Mouse (Mus musculus) frontal cortex, postnatal 14 days (tissue): ENCODE data around the gene Sppl3.
"Not testable (repeated sequence)": the region's sequence is repeated elsewhere in the genome, so short reads cannot be mapped to it uniquely, and the experiment has no call there.

Experiments used
- DNase-seq, 2 experiments: peaks; one replicate each; pipeline ENCODE4 v3.0.0; 2022; ENCODE audit warnings: low spot score in 2 of 2

Sppl3 gene

DNA sequence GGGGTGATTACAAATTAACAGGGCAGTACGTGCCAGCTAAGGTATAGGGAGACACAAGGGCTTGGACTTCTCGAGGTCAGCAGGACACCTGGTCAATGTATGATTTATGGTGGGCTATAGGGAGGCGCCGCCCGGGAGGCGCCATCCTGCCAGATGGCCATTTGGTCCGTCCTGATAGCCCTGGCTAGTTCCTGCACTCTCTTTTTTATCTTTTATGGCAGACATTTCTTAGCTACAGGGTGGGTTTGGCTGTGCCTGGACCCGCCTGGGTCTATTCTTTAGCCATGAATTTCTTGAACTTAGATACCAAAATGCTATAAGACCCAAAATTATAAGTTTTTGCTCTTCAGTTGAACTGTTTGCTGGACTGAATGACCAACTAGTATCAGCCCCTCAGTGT lies 62.4 kb downstream of the Sppl3 start:
- not testable (repeated sequence) for DNase-seq

DNA sequence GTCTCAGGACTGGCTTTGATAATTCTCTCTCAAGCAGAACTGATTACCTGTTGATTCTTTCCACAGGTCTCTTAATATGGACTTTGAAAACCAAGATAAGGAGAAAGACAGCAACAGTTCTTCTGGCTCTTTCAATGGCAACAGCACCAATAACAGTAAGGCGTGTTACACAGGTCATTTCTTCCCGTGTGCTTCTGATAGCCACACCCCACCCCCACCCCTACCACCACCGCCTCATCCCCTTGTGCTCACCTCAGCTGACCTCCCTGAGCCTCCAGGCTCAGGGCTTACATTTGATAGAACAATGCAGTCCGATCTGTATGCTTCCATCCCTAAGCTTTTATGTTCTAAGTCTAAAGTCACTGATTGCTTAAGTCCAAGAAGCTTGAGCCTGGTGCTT lies 63.8 kb downstream of the Sppl3 start:
- DNase-seq = no peak

DNA sequence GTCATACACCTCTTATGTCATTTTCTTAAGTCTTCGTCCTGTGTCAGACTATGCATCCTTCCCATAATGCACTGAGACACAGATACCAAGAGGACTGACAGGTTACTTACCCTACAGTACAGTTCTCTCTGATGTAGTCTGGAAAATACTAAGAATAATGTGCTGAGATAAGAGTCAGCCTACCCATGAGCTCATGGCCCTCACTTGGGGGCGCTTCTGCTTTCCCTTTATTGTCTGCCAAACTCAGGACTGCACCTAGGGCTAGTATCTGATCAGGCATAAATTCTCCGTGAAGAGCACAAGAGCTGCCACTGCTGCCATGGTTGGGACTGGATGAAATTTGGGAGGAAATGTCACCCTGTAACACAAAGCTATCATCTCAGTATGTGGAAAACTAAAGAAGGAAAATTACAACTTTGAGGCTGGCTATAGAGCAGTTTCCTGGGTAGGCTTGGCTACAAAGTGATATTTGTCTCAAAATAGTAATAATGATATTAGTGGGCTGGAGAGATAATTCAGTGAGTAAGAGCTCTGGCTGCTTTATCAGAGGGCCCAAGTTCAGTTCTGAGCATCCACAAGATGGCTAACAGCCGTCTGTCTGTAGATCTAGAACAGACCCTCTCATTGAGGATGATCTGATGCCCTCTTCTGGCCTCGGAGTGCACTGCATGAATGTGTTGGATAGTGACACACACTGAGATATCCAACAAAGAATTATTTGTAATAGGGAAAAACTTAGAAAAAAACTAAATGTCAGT lies 65.4 kb downstream of the Sppl3 start:
- peak in 1 of 2 experiments; percentile 59 for DNase-seq

DNA sequence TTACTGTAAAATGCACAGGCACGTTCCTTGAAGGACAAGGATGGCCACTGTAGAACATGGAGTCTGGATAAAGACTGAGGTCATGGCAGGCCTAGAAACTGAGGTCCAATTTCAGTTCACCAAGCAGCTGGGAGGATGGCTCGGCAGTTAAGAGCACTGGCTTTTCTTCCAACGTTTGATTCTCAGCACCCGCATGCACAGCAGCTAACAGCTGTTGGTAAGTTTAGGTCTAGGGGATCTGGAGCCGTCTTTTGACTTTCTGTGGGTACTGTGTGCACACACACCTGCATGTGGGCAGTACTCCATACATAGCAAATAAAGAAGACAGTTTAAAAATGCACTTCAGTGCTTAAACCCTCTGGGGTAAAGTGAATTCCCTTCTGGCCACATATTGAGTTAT lies 70.7 kb downstream of the Sppl3 start:
- no peak for DNase-seq

DNA sequence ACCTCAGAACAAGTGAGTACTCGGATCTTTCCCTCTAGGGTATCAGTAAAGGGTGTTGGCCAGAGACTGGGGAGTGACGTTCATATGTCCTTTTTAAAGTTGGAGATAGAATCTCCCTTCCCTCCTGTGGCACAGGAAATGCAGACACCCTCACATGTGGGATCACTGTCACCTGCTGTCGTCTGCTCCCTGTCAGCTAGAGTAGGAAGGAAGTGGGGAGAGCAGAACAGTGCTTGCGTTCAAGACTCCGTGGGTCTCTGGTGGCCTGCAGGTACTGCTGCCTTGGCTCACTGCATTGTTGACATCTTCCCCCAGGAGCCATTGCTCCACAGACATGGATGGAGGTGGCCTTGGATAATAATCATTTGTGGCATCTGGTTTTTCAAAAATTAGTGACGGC lies 72.6 kb downstream of the Sppl3 start:
- DNase-seq = no peak

DNA sequence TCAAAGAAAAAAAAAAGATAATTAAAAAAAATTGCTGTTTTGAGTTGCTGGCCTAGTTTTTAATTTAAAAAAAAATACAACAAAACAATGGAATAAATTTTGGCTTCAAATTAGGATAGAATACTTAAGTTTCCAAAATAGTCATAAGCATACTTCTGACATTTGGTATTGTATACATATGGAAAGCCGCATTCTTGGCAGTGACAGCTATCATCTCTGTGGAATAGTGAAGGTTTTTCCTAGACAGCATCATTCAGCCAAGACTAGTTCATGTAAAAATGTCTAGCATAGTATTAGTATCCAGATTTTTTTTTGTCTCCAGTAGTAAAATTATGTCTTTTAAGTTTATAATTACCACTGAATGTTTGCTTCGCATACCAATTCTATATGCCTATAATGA lies 74.7 kb downstream of the Sppl3 start:
- no peak for DNase-seq

DNA sequence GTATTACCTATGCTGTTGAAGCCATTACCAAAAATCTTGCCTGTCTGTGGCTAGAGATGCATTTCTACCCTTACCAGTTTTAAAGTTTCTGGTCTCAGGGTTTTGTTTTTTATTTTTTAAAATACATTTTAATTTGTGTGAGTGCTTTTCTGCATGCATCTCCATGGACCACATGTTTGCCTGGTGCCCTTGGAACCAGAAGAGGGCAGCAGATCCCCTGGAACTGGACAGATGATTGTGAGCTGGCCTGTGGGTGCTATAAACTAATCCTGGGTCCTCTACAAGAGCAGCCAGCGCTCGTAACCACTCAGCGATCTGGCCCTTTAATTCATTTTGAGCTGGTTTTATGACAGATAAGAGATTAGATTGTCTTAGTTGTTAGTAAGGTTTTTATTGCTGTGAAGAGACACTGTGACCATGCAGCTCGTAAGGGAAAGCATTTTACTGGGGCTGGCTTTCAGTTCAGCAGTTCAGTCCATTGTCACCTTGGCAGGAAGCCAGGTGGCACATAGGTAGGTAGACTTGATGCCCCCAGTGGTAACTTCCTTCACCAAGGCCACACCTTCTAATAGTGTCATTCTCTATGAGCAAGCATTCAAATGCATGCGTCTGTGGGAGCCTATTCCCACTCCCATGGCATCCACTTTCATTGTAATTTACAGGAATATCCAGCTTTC lies 78.8 kb downstream of the Sppl3 start:
- no peak for DNase-seq

DNA sequence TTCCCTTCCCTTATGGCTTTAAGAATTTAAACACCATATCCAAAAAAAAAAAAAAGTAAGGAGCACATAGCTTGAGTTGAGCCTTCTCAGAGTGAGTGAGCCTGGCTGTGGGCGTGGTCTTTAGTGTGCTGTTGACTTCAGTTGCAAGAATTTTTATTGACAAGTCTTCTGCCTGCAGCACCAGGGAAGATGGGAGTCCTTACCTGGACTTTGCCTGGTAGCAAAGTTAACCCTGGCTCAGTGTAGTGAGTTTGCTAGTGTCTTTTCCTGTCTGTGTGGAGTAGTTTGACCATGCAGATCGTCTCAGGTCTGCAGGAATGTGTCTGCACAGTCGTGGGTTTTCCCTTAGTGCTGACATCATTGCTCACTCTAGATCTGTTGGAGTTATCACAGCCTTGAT lies 80.1 kb downstream of the Sppl3 start:
- no peak for DNase-seq

DNA sequence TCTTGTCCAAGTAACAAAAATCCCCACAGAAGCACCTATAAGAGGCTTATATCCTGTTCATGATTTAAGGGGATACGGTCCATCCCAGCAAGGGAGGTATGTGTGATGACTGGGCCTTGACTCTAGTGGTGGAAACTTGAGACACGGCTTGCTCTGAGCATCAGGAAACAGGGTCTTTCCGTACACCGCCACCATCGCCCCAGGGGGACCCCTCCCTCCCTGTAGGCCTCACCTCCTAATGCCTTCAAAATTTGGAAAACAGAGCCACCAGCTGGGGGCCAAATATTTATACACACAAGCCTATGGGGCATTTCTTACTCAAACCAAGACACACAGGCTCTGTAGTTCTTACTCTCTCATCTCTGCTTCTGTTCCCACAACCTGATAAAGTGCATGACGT lies 80.8 kb downstream of the Sppl3 start:
- DNase-seq = no peak

DNA sequence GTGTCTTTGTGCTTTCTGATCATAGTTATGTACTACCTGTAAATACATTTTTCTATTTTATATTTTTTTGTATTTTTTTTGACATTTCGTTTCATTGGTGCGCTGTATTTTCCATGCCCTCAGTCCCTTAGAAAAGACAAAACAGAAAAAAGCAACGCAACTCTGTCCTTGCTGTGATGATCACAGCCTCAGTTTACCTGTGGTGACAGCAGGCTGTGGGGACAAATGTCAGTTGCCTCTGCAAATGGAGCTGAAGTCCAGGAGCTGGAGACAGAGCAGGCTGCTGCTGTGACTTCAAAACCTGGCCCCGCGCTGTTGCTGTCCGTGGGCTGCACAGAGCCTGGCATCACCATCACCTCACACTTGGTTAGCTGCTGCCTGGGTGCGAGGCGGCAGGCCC lies 87.3 kb downstream of the Sppl3 start, which contains the start of gene Gm10401:
Gm10401 (minus strand) TSS at position 101 of the 400 bp plus-strand sequence.
- no peak for DNase-seq

DNA sequence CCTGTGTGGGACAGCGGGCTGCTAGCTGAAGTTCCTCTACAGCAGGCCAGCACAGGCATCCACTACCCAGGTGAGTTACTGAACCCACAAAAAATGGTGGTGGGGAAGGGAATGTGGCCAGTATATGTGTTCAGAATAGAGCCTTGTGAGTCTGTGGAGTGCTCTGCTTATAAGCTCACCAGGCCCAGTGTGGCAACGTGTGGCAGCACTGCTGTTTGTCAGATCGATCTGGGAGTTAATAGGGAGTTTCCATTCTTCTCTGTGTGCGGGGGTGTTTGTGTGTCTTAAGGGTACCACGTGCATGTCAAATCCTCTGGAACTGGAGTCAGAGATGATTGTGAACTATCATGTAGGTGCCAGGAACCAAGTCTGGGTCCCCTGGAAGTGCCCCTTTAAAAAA lies 88.6 kb downstream of the Sppl3 start:
- DNase-seq = no peak

DNA sequence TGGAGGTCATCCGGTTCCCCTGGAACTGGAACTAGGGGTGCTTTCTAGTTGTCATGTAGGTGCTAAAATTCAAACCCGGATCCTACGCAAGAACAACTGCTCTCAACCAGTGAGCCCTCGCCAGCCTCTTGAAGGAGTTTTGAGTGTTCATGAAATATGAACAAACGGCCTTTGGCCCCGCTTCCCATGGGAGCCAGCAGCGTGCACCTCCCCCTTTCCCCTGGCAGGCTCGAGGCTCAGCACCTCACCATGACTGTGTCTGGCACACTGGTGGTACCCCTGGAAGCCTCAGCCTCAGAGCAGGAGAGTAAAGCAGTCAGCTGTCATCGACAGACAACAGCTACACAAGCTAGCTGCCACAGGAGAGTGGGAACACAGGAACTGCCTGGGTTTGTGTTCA lies 89.1 kb downstream of the Sppl3 start:
- DNase-seq = no peak

DNA sequence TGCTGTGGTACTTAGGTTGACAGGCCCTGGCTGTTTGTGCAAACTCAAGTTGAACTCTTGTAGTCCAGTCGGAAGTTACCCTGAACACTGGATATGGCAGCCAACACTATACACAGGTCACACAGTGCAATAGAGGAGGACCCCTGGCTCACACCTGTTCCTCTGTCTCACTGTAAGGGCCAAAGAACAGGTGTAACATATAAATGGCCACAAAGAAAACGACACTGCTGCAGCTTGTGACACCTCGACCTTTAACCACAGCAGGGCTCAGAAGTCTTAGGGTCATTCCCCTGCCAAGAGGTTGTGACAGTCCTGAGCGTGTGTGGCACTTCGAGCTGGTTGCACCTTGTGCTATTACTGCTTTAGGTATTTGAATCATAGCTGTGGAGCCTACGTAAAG lies 89.5 kb downstream of the Sppl3 start:
- DNase-seq = no peak

DNA sequence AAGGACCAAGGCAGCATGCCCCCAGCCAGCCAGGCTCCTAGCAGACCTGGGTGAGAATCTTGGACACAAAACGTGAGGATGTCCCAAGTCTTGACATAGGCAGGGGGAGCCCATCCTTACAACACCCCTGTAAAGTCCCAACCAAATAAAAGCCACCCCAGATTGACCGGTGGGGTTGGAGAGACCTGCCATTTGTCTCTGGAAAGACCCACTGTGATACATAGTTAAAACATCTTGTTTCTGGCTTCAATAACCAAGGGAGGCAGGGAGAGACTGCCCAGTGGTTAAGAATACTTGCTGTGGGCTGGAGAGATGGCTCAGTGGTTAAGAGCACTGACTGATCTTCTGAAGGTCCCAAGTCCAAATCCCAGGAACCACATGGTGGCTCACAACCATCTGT lies 91.3 kb downstream of the Sppl3 start:
- no peak for DNase-seq

DNA sequence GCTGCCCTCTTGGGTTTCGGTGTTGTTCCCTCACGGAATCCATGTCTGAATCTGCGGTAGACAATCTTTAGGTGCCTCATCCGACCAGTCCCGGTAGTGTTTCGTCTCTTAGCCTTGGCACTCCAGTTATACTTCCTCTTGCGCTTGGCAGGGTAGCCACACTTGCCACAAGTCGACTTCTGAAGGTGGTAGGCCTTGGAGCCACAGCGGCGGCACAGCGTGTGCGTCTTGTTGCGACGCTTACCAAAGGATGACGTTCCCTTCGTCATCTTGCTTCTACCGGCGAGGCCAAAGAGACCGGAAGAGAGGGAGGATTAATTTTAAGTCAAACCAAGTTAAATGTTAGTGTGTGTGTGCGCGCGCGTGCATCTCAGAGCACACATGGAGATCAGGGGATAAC lies 92.3 kb downstream of the Sppl3 start:
- not testable (repeated sequence) for DNase-seq

DNA sequence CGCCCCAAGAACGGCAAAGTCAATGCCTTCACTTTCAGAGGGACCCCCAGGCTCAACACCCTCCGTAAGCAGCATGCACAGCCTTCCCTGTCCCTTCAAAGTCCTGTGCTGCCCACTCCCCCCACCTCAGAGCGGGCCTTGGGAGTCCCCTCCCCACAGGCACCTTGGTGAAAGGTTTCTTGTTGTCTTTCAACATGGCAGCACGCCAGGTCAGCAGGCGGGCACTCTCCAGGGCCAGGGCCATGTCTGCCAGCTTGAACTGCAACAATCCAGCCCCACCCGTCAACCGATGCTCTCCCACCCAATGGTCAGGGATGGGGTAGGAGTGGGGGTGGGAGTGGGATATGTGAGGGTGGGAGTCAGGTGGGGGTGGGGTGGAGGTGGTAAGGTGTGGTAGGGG lies 100.2 kb downstream of the Sppl3 start:
- no peak for DNase-seq

DNA sequence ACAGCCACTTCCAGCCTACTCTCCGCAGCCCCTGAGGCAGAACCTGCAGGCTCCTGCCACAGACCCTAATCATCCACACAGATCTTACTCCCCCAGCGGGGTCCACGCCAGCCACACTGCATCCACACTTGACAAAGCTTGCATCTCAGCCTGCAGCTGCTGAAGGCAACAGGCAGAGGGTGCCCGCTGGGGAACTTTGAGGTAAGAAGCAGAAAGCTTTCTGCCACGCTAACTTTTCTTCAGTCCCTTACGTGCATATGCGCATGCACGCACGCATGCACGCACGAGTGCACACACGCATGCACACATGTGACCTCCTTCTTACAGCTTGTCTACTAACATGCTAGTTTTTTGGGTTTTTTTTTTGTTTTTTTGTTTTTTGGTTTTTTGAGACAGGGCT lies 102.3 kb downstream of the Sppl3 start:
- DNase-seq = no peak

DNA sequence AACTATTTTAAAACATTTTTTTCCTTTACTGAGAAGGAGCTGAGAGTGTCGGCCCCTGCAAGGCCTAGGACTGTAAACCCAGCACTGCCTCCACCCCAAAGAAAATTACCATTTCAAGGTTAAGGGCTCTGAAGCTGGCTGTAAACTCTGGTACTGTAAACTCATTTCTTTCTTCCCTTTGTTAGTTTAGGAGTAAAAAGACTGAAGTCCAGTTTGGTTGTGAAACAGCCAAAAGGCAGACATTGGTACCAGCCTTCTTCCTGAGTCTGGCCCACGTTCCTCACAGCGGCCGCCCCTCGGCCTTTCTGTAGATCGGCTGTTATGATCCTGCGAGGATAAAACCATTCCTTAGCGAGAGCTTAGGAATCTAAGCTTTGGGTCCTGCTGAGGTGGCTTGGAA lies 103.6 kb downstream of the Sppl3 start:
- DNase-seq = no peak

DNA sequence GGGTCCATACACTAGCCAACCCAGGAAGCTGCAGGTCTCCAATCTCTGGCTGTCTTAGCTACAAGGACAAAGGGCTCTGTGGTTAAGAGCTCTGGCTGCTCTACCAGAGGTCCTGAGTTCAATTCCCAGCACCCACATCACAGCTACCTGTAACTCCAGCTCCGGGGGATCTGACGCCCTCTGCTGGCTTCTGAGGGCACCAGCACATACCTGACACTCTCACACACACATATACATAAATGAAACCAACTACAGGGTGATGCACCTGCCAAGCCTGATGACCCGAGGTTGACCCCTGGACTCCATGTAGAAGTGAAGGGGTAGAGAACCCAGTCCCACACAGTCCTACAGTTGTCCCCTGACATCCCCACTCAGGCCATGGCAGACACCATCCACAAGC lies 105.5 kb downstream of the Sppl3 start:
- no peak for DNase-seq

DNA sequence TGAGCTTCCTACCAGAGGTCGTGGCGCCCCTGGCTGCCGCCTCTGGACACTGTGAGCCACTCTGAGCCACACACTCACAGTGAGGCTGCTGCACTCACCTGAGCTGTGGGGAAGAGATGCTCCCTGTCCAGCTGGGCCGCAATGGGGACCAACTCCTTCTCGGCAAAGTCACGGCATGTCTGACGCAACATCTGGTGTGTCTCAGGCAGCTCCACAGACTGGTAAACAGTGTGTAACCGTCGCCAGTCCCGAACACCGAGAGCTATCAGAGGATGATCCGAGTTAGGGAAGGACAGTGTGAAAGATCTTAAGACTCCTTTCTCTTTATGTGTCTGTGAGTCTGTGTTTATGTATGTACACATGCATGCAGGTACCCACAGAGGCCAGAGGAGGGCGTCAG lies 106.5 kb downstream of the Sppl3 start:
- no peak for DNase-seq

DNA sequence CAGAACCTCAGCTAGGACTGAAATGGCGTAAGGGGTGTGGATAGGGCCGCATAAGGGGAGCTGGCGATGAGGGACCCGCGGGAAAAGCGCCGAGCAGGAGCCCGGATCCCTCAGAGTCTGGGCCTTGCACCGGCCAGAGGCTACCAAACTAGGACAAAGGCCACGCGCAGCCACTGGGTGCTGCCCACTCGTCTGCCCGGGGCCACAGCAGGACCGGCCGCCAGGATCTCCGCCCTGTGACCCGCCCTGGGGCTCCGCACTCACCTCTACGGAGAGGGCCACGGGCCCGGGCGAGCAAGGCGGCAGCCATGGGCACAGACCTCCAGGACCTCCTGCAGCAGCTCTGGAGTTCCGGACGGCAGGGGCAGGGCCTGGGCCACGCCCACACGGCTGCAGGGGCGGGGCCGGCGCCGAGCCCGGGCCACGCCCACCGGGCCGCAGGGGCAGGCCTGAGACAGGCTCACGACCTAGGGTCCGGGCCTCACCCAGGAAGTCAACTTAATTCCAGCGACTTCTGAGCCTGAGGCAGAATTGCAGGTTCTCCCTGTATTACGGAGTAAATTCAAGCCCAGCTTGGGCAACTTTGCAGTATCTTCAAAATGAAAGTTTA lies 108.1 kb downstream of the Sppl3 start, which contains the start of gene Acads:
Acads (minus strand) TSS at position 386 of the 610 bp plus-strand sequence.
- DNase-seq = peak in 1 of 2 experiments; percentile 59

DNA sequence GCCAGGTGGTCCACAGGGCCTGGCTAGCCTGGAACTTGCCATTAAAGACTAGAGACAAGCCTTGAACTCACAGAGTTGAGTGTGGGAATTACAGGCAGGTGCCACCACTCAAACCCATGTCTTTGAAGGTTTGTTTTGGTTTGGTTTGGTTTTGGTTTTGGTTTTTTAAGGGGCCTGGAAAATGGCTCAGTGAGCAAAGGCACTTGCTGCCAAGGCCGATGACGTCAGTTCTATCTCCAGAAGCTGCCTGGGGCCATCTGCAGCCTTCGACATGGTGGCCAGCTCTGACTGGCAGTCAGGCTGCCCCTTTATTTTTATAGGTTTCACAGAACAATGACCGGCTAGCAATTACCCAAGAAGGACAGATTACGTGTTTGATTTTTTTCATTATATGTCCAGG lies 110.0 kb downstream of the Sppl3 start:
- no peak for DNase-seq

DNA sequence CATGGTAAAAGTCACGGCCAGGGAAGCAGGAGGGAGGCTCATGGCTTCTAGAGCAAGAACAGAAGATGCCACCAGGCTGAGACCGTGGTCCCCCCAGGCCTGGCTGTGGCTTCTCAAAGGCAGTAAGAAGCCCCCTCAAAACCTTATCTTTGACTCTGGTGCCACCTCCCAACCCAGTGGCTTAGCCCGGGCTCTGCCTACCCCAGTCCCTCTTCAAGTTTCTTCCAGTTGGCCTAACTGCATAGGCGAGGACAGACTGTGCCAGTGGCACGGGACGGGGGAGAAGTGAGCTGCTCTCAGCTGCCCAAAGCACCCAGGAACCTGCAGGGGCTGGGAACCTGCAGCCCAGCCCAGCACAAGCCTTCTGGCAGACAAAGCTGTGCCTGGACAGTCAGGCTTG lies 113.8 kb downstream of the Sppl3 start:
- no peak for DNase-seq
